Mouse (Mus musculus): Measurements from ENCODE around the gene Pomgnt1. TPM values are rescaled to one million over a fixed set of nuclear protein-coding genes. Genes with fewer than 3 reads are reported as not detected.
A peak's percentile ranks its signal among the peaks of the same experiment; 100 is the strongest.

Pomgnt1 gene
- polyA plus RNA-seq, 1 experiment from 2014 or later = 57.9 TPM

DNA sequence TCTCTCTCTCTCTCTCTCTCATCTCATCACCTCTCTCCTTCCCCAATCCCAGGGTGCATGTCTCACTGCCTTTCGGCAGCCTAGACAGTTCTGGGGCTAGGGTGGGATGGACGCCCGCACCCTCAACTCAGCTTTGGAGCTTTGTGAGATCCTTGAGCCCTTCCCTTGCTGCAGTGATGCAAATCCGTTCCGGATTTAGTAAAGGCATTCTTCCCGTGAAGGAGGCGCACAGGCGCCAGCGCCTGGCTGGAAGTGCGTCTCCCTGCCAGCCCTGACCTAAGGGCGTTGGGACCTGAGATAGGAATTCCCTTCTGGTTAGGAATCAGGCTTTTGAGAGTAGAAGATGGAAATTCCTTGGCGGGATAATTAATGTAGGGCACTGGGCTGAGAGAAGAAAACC is 59.1 kb downstream of the Pomgnt1 start:
- no peak for ATAC-seq (replicated peaks; ENCODE audit: insufficient number of reproducible peaks, low FRiP score, low TSS enrichment)
- H3K27ac ChIP-seq (ENCODE audit: low read depth, low read length) = no peak overlapping the region
- peak overlapping the region; percentile 26; the same call in 1 of the 2 replicates for H3K4me3 ChIP-seq (ENCODE audit: low read depth, low read length)
- H3K9ac ChIP-seq (ENCODE audit: low read depth, low read length) = peak overlapping the region; percentile 72
- H3K4me1 ChIP-seq (ENCODE audit: control insufficient read depth, insufficient read depth, low read length) = peaks cover 6% of the 10 kb centered on the region; the same call in 1 of the 2 replicates
- peak overlapping the region; percentile 68 for H3K4me2 ChIP-seq
- H3K27me3 ChIP-seq (ENCODE audit: control insufficient read depth, insufficient read depth, low read length) = no peaks in the 10 kb centered on the region
- H3K36me3 ChIP-seq (ENCODE audit: control insufficient read depth, insufficient read depth, low read length) = no peaks in the 10 kb centered on the region
- no peaks in the 10 kb centered on the region for H3K9me3 ChIP-seq (replicated peaks; ENCODE audit: control insufficient read depth, low read length)
- 3% methylated on average over 12 of the region's 12 CpGs for WGBS (ENCODE audit: insufficient replicate concordance)

GRCm38 (mm10) chr4:116185083-116185482 is 61.4 kb downstream of the Pomgnt1 start:
- Histone ChIP-seq H3K9me3 (replicated peaks; ENCODE audit: control insufficient read depth, low read length) (no peaks in the 10 kb centered on the region), H3K36me3 (ENCODE audit: control insufficient read depth, insufficient read depth, low read length) (no peaks in the 10 kb centered on the region), H3K4me3 (ENCODE audit: low read depth, low read length) (no peak overlapping the region), H3K4me1 (ENCODE audit: control insufficient read depth, insufficient read depth, low read length) (peaks cover 6% of the 10 kb centered on the region; the same call in 1 of the 2 replicates), H3K27ac (ENCODE audit: low read depth, low read length) (no peak overlapping the region), H3K9ac (ENCODE audit: low read depth, low read length) (no peak overlapping the region), H3K4me2 (no peak overlapping the region), H3K27me3 (ENCODE audit: control insufficient read depth, insufficient read depth, low read length) (no peaks in the 10 kb centered on the region)
- no peak for ATAC-seq (replicated peaks; ENCODE audit: insufficient number of reproducible peaks, low FRiP score, low TSS enrichment)
- WGBS (ENCODE audit: insufficient replicate concordance) = 74% methylated on average over 4 of the region's 4 CpGs

GRCm38 (mm10) chr4:116192286-116192835 is 68.7 kb downstream of the Pomgnt1 start:
- ATAC-seq (replicated peaks; ENCODE audit: insufficient number of reproducible peaks, low FRiP score, low TSS enrichment) = no peak
- H3K27me3 ChIP-seq (ENCODE audit: control insufficient read depth, insufficient read depth, low read length) = no peaks in the 10 kb centered on the region
- no peak overlapping the region for H3K4me3 ChIP-seq (ENCODE audit: low read depth, low read length)
- H3K4me2 ChIP-seq = no peak overlapping the region
- H3K36me3 ChIP-seq (ENCODE audit: control insufficient read depth, insufficient read depth, low read length) = no peaks in the 10 kb centered on the region
- peaks cover 9% of the 10 kb centered on the region for H3K4me1 ChIP-seq (ENCODE audit: control insufficient read depth, insufficient read depth, low read length)
- 39% methylated on average over 4 of the region's 4 CpGs for WGBS (ENCODE audit: insufficient replicate concordance)
- no peaks in the 10 kb centered on the region for H3K9me3 ChIP-seq (replicated peaks; ENCODE audit: control insufficient read depth, low read length)
- no peak overlapping the region for H3K9ac ChIP-seq (ENCODE audit: low read depth, low read length)
- no peak overlapping the region for H3K27ac ChIP-seq (ENCODE audit: low read depth, low read length)

DNA sequence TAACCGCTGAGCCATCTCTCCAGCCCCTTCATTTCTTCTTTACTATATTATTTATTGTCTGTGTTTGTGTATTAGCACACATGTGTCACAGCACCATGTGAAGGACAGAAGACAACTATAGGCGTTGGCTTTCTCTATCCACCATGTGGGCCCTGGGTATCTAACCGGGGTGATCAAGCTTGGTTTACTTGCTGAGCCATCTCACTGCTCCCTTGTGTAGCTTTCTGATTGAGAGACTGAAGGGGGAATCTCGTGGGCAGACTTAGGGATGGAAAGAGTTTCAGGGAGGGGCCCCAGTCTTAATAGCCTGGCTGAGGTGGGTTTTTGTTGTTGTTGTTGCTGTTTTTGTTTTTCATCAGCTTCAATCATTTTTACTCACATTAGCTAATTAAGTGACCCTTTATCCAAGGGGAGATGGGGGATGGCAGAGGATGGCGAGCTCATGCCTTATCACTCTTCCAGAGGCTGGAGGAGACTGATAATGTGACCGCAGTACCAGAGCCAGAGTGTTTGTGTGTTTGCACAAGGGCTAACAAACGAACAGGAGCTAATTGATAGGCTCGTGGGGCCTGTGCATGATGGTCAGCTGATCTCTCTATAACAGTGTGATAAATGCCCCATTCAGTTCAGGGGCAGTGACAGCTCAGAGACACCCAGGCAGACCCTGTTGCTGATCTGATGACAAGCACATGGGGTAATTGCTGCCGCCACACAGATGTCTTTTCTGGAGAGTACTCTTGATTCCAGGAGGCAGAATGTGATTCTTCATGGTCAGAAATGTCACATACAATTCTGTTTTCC is 70.1 kb downstream of the Pomgnt1 start:
- H3K27me3 ChIP-seq (ENCODE audit: control insufficient read depth, insufficient read depth, low read length) = no peaks in the 10 kb centered on the region
- H3K4me2 ChIP-seq = no peak overlapping the region
- no peaks in the 10 kb centered on the region for H3K9me3 ChIP-seq (replicated peaks; ENCODE audit: control insufficient read depth, low read length)
- H3K27ac ChIP-seq (ENCODE audit: low read depth, low read length) = no peak overlapping the region
- peaks cover 9% of the 10 kb centered on the region for H3K4me1 ChIP-seq (ENCODE audit: control insufficient read depth, insufficient read depth, low read length)
- H3K9ac ChIP-seq (ENCODE audit: low read depth, low read length) = no peak overlapping the region
- H3K36me3 ChIP-seq (ENCODE audit: control insufficient read depth, insufficient read depth, low read length) = no peaks in the 10 kb centered on the region
- ATAC-seq (replicated peaks; ENCODE audit: insufficient number of reproducible peaks, low FRiP score, low TSS enrichment) = no peak
- H3K4me3 ChIP-seq (ENCODE audit: low read depth, low read length) = no peak overlapping the region
- 34% methylated on average over 9 of the region's 9 CpGs for WGBS (ENCODE audit: insufficient replicate concordance)

DNA sequence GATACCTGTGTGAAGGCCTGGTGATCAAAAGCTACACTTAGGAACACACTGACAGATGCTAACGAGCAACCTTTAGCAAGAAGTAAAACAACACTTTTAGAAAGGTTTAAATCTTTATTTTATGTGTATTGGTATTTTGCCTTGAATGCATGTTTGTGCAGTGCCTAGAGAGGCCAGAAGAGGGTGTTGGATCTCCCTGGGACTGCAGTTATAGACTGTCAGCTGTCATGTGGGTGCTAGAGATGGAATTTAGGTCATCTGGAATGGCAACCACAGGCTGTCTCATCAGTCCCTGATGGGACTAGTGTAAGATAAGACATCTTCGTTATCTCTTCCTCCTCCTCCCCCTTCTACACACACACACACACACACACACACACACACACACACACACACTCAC is 74.8 kb downstream of the Pomgnt1 start:
- H3K36me3 ChIP-seq (ENCODE audit: control insufficient read depth, insufficient read depth, low read length) = no peaks in the 10 kb centered on the region
- no peaks in the 10 kb centered on the region for H3K27me3 ChIP-seq (ENCODE audit: control insufficient read depth, insufficient read depth, low read length)
- no peaks in the 10 kb centered on the region for H3K9me3 ChIP-seq (replicated peaks; ENCODE audit: control insufficient read depth, low read length)
- no peak overlapping the region for H3K4me3 ChIP-seq (ENCODE audit: low read depth, low read length)
- no peak overlapping the region for H3K27ac ChIP-seq (ENCODE audit: low read depth, low read length)
- 71% methylated on average over 2 of the region's 2 CpGs for WGBS (ENCODE audit: insufficient replicate concordance)
- H3K4me1 ChIP-seq (ENCODE audit: control insufficient read depth, insufficient read depth, low read length) = peaks cover 6% of the 10 kb centered on the region
- no peak overlapping the region for H3K4me2 ChIP-seq
- ATAC-seq (replicated peaks; ENCODE audit: insufficient number of reproducible peaks, low FRiP score, low TSS enrichment) = no peak
- H3K9ac ChIP-seq (ENCODE audit: low read depth, low read length) = no peak overlapping the region

DNA sequence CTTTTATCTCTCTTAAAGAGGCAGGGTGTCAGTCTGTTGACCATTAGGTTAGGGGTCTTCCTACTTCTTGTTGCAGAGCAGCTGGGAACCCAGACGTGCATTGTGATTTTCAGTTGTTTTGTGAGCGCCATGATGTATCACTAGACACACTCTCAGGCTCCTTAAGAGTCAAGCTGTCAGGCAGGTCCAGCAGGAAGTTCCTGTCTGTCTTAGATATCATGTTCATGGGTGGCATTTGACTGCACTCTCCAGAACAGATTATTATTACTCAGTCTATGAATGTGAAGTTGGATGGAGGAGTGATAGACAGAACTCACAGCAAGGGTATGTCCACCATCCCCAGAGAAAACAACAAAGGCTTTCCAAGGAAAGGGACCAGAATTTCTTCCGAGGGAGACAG is 80.8 kb downstream of the Pomgnt1 start:
- no peak overlapping the region for H3K9ac ChIP-seq (ENCODE audit: low read depth, low read length)
- no peaks in the 10 kb centered on the region for H3K27me3 ChIP-seq (ENCODE audit: control insufficient read depth, insufficient read depth, low read length)
- no peaks in the 10 kb centered on the region for H3K4me1 ChIP-seq (ENCODE audit: control insufficient read depth, insufficient read depth, low read length)
- H3K9me3 ChIP-seq (replicated peaks; ENCODE audit: control insufficient read depth, low read length) = no peaks in the 10 kb centered on the region
- ATAC-seq (replicated peaks; ENCODE audit: insufficient number of reproducible peaks, low FRiP score, low TSS enrichment) = no peak
- no peaks in the 10 kb centered on the region for H3K36me3 ChIP-seq (ENCODE audit: control insufficient read depth, insufficient read depth, low read length)
- H3K4me2 ChIP-seq = no peak overlapping the region
- no peak overlapping the region for H3K4me3 ChIP-seq (ENCODE audit: low read depth, low read length)
- H3K27ac ChIP-seq (ENCODE audit: low read depth, low read length) = no peak overlapping the region
- 55% methylated on average over 3 of the region's 3 CpGs for WGBS (ENCODE audit: insufficient replicate concordance)

DNA sequence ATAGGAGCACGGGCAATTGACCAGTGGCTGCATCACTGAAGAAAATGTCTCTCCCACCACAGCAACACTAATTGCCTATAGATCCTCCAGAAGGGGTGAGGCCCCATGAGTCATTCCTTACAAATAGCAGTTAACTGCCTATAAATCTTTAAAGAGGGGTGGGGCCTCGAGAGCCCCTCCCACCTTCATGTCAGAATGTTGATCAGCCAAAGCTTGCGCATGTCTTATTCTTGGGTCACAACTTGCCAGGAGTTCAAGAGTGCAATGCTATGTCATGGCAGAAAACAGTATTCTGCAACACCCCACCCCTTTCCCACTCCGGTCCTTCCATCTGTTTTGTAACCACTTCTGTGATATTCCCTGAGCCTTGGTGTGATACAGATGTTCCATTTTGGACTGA is 82.9 kb downstream of the Pomgnt1 start:
- no peak for ATAC-seq (replicated peaks; ENCODE audit: insufficient number of reproducible peaks, low FRiP score, low TSS enrichment)
- no peaks in the 10 kb centered on the region for H3K4me1 ChIP-seq (ENCODE audit: control insufficient read depth, insufficient read depth, low read length)
- H3K27ac ChIP-seq (ENCODE audit: low read depth, low read length) = no peak overlapping the region
- no peak overlapping the region for H3K4me2 ChIP-seq
- H3K9ac ChIP-seq (ENCODE audit: low read depth, low read length) = no peak overlapping the region
- H3K4me3 ChIP-seq (ENCODE audit: low read depth, low read length) = no peak overlapping the region
- no peaks in the 10 kb centered on the region for H3K27me3 ChIP-seq (ENCODE audit: control insufficient read depth, insufficient read depth, low read length)
- H3K36me3 ChIP-seq (ENCODE audit: control insufficient read depth, insufficient read depth, low read length) = no peaks in the 10 kb centered on the region
- no peaks in the 10 kb centered on the region for H3K9me3 ChIP-seq (replicated peaks; ENCODE audit: control insufficient read depth, low read length)
- WGBS (ENCODE audit: insufficient replicate concordance) = 79% methylated on average over 4 of the region's 4 CpGs

DNA sequence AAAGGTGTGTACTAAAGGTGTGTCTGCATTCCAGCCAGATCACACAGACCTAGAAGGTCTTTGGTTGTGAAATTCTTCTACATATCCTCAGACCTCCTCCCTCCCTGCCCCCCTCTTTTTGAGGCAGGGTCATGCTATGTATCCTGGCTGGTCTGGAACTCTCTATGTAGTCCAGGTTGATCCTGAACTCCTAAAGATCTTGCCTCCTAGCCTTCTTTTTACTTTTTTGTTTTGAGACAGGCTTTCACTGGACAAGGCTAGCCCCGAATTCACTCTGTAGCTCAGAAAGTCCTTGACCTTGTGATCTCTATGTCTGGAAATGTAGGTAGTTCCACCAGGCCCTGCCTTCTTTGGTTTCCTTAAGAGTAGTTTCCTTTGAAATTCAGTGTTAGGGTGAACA is 85.3 kb downstream of the Pomgnt1 start:
- WGBS (ENCODE audit: insufficient replicate concordance) = 80% methylated on average over 1 of the region's 1 CpGs
- Histone ChIP-seq H3K4me2 (no peak overlapping the region), H3K27me3 (ENCODE audit: control insufficient read depth, insufficient read depth, low read length) (no peaks in the 10 kb centered on the region), H3K9me3 (replicated peaks; ENCODE audit: control insufficient read depth, low read length) (no peaks in the 10 kb centered on the region), H3K36me3 (ENCODE audit: control insufficient read depth, insufficient read depth, low read length) (no peaks in the 10 kb centered on the region), H3K27ac (ENCODE audit: low read depth, low read length) (no peak overlapping the region), H3K4me1 (ENCODE audit: control insufficient read depth, insufficient read depth, low read length) (no peaks in the 10 kb centered on the region), H3K4me3 (ENCODE audit: low read depth, low read length) (no peak overlapping the region), H3K9ac (ENCODE audit: low read depth, low read length) (no peak overlapping the region)
- no peak for ATAC-seq (replicated peaks; ENCODE audit: insufficient number of reproducible peaks, low FRiP score, low TSS enrichment)

Measured in heart, embryonic 11.5 days (tissue).